Mouse (Mus musculus) ZHBTc4 (cell line): ENCODE data around the gene Myzap.
A peak's percentile ranks its signal among the peaks of the same experiment; 100 is the strongest.
"Not testable (repeated sequence)": the region's sequence is repeated elsewhere in the genome, so short reads cannot be mapped to it uniquely, and the experiment has no call there.

Source experiments
- DNase-seq: peaks from one replicate; pipeline ENCODE4 v3.0.0-alpha.2; 2011; ENCODE audit warnings: low read depth, low spot score

Myzap gene

GRCm38 (mm10) chr9:71484871-71485474 is 107.2 kb downstream of the Myzap start:
- no peak for DNase-seq

- not testable (repeated sequence) for DNase-seq
Observed at GRCm38 (mm10) chr9:71483872-71484271, 108.3 kb downstream of the Myzap start.

- DNase-seq, result no peak
Observed at GRCm38 (mm10) chr9:71480305-71480704, 111.9 kb downstream of the Myzap start.

- DNase-seq, result no peak
Observed at GRCm38 (mm10) chr9:71479413-71479812, 112.7 kb downstream of the Myzap start.

GRCm38 (mm10) chr9:71478596-71478995 is 113.6 kb downstream of the Myzap start:
- DNase-seq, result no peak

GRCm38 (mm10) chr9:71476601-71477000 is 115.6 kb downstream of the Myzap start:
- peak; percentile 71 for DNase-seq

- no peak for DNase-seq
Observed at GRCm38 (mm10) chr9:71475536-71475935, 116.6 kb downstream of the Myzap start.

GRCm38 (mm10) chr9:71467434-71467833 is 124.7 kb downstream of the Myzap start:
- DNase-seq, result no peak

GRCm38 (mm10) chr9:71466111-71466510 is 126.0 kb downstream of the Myzap start:
- DNase-seq, result peak; percentile 80

GRCm38 (mm10) chr9:71463072-71463667 is 129.0 kb downstream of the Myzap start:
- DNase-seq, result no peak

- no peak for DNase-seq
Observed at GRCm38 (mm10) chr9:71456738-71457137, 135.4 kb downstream of the Myzap start.
